Mouse (Mus musculus): ENCODE results near the gene Jak1. TPM values are rescaled to one million over a fixed set of nuclear protein-coding genes. Genes with fewer than 3 reads are reported as not detected.

Gene Jak1
- total RNA-seq, 2 experiments from 2014 or later, result 111 to 141 TPM

DNA sequence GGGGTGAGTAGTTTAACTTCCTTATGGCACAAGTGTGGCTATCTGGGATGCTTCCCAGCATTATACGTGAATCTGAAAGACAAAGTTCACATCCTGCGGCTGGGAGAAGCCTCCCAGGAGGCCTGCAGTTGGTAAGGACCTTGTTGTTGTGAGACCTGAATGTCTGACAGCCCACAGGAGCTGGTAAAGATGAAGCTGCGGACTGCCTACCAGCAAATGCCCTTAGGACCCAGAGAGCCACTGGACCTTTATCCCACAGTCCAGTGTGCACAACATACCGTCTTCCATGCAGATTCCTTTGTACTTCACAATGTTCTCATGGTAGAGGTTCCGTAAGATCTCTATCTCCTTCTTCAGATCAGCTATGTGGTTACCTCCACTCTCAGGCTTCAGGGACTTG lies 107.6 kb downstream of the Jak1 start:
- DNase-seq (ENCODE audit: low spot score in 2 of 2), result no peak

DNA sequence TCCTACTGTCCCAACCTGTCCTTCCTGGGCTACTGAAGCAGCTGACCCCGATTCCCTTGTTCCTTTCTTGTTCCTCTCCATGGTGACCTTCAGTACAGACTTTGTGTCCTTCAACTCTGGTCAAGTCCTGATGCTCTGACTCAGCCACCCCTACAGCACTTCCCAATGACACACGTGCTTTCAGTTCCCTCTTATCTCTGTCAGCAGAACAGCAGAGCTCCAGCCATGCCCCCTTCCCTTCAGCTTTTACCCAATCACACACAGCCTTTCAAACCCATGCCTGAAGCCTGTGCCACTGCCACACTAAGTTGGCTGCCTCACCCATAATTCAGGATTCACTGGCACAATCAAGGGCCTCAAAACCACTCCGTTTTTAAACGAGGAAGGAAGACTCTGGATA lies 109.5 kb downstream of the Jak1 start:
- no peak for DNase-seq (ENCODE audit: low spot score in 2 of 2)

DNA sequence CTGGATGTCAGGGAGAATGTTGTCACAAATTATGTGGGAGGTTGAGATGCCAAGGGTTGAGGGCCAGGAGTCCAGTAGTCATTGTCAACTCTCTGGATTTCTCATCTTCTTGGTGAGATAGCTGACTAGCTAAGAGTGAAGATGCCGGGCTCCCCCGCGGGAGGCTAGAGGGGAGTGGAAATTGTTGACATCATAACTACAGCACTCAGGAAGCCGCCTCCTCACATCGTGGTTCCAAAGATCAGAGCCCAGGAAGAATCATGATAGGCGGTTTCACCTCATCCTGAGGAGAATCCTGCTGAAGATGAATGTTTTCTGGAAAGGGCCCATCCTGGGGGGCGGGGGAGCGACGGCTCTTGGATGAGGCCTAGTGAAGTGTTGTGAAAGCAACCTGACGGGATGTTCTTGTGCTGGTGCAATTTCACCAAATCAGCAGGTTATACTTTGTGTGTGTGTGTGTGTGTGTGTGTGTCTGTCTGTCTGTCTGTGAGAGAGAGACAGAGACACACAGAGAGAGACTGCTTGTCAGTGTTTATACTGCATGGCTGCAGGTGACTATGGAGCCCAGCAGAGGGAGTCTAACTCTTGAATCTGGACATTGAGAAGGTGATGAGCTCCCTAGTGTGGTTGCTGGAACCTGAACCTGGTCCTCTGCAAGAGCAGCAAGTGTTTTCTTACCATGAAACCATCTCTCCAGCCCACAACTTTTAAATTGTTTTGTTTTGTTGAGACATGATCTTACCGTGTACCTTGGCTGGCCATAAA lies 118.0 kb downstream of the Jak1 start:
- DNase-seq (ENCODE audit: low spot score in 2 of 2), result no peak

DNA sequence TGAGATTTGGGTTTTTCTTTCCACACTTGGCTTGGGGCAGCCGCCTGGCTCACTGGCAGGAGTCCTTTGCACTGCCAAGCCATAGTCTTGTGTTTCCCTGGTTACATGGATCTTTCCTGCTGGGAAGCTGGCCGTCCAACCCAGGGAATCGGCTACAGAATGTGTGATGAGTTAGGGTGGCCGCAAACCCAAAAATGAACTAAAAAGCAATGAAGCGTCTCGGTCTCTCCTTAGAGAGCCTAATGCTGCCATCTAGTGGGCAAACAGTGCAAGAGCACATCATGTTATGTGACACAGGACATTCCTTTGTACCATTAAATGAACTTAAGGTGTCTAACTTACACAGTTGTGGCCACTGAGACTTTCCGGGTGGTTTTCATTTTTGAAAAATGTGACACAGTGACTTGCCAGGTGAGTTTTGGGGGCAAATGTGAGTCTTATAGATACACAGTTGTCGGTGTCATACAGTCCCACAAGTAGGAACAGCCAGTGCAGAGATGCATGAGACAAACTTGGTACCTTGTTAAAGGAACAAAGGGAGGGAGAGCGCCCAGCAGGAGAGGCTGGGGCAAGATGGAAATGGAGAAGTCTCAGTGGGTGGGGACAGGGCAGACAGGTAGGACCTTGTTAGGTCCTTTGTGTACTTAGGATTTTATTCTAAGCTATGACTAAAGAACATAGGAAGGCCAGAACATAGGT lies 118.9 kb downstream of the Jak1 start:
- peak; percentile 49 to 57 for DNase-seq (ENCODE audit: low spot score in 2 of 2)

- DNase-seq (ENCODE audit: low spot score in 2 of 2), result no peak
Measured at GRCm38 (mm10) chr4:101144790-101145189, 120.3 kb downstream of the Jak1 start.

DNA sequence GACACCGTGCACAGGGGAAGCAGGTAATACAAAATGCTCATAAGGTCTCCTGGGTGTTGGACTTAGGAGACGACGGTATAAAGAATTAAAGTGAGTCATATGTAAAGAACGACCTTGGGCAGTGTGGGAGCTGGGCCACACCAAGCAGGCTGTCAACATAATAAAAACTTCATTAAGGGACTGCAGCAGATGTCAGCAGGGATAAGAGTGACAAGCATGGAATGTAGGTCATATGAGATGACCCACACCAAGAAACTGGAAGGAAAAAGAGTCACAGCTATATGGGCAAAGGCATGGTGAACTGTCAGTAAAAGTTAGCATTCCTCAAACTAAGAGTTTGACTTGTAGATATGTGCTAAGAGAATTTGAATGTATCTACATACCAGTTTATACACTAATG lies 120.7 kb downstream of the Jak1 start:
- DNase-seq (ENCODE audit: low spot score in 2 of 2), result no peak

- no peak for DNase-seq (ENCODE audit: low spot score in 2 of 2)
Measured at GRCm38 (mm10) chr4:101143901-101144300, 121.2 kb downstream of the Jak1 start.

DNA sequence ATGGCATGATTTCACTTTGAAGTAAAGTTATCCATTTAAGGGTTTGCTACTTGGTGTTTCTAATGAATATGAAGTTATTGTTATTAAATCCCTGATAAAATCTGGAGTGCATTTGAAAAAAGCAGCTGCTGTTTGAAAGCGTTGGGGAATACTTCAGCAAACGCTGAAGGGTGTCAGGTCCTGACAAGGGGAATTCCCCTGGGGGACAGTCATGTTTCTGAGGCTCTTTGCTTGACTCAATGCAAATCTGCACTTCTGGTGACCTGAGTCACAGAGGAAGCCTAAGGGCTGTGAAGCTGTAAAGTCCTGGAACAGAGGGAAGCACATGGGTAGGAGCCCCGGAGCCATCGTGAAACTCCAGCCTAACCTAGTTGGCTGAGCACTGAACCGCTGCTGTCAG lies 123.3 kb downstream of the Jak1 start:
- no peak for DNase-seq (ENCODE audit: low spot score in 2 of 2)

DNA sequence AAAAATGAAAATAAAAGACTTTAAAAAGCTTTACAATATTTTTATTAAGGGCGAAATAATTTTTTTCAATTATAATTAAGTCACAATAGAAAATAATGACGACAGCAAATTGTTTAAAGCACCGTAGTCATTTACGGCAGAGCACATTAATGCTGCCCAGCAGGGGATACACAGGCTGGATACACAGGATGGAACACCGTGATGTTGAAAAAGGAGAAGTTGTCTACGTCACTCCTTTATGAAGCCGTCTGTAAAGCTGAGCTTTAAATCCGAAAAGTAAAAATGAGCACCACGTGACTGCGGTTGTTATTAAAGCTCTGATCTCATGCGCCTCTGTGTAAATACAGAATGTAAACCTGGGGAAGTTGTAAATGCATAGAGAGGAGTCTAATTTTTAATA lies 127.1 kb downstream of the Jak1 start:
- DNase-seq (ENCODE audit: low spot score in 2 of 2), result no peak

- no peak for DNase-seq (ENCODE audit: low spot score in 2 of 2)
Measured at GRCm38 (mm10) chr4:101135909-101136308, 129.2 kb downstream of the Jak1 start.

DNA sequence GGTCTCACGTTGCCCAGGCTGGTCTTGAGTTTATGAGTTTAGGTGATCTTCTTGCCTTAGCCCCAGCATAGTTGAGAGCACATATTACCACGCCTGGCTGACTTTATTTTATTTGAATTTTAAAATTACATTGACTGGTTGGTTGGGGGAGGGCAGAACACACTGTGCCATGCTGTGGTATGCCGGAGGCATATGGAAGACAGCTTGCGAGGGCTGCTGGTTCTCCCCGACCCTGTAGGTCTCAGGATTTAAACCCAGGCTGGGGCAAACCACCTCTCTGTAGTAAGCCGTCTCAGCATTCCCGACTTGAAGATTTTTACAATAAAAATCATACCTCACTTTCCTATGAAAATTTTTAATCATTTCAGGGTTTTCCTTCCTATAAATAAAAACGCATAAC lies 130.1 kb downstream of the Jak1 start:
- no peak for DNase-seq (ENCODE audit: low spot score in 2 of 2)

DNA sequence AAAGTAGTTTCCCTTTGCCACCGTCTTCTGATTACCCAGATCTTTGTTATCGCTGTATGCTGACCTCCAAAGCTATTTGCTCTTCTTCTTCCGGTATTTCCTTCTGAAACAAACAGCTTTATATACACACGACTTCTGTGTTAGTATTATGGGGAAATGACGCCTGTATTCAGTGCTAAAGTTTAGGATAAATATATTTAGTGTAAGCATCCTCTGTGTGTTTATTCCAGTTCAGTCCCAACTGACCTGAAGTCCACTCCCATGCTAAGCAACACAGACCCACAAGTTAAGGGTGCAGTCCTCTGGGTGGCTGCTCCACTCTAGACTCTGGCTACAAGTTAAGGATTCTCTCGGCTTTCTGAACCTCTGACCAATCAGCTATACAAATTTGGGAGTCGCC lies 144.1 kb downstream of the Jak1 start:
- no peak for DNase-seq (ENCODE audit: low spot score in 2 of 2)

DNA sequence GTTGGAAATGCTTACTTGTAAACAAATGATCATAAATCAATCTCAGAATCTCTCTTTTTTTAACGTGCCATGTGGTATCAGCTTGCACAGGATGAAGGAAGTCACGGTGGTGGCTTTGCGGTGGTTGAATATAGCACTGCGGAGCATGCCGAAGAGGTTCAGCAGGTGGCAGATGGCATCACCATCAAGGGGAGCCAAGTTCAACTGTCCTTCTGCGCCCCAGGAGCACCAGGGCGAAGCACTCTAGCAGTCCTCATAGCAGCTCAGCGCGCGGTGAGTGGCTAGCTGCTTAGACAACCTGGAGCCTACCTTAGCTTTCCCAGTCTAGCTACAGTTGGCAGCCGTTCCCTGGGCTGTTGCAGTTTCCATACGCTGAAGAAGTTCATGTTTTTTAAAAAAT lies 158.0 kb downstream of the Jak1 start:
- DNase-seq (ENCODE audit: low spot score in 2 of 2), result no peak

Other genes starting within 250 kb of the Jak1 start
- gene Gm10577, start 244.6 kb downstream of the Jak1 start, total RNA-seq (2021), result not detected
- 1 to 10 TPM; 4.2 to 4.4 TPM for gene Raver2, start 196.3 kb downstream of the Jak1 start, total RNA-seq (2021)
- 1 to 10 TPM; 6.9 to 8.4 TPM for gene Ak4, start 154.0 kb upstream of the Jak1 start, total RNA-seq (2021)
- gene Dnajc6, start 231.4 kb upstream of the Jak1 start, total RNA-seq (2021), result 1 to 10 TPM; 5.0 to 5.4 TPM